Mouse (Mus musculus): ENCODE measurements around the gene Klhl2.

The Klhl2 gene

GRCm38 (mm10) chr8:64849897-64850541 lies at the start of gene Klhl2:
Gene Klhl2, minus strand, starts transcription at chr8:64850017.
- peak; percentile 74 for DNase-seq

- peak; percentile 4 for DNase-seq
Measured at GRCm38 (mm10) chr8:64898710-64899109, 48.9 kb upstream of the Klhl2 start.

- no peak for DNase-seq
Measured at GRCm38 (mm10) chr8:64896731-64897130, 46.9 kb upstream of the Klhl2 start.

GRCm38 (mm10) chr8:64880619-64881200 lies 30.9 kb upstream of the Klhl2 start:
- peak; percentile 39 for DNase-seq

- peak; percentile 10 for DNase-seq
Measured at GRCm38 (mm10) chr8:64877630-64878312, 28.0 kb upstream of the Klhl2 start.

- no peak for DNase-seq
Measured at GRCm38 (mm10) chr8:64871469-64872165, 21.8 kb upstream of the Klhl2 start.

- no peak for DNase-seq
Measured at GRCm38 (mm10) chr8:64870218-64870617, 20.4 kb upstream of the Klhl2 start.

- DNase-seq, result no peak
Measured at GRCm38 (mm10) chr8:64849091-64849896, 523 bp downstream of the Klhl2 start.

- DNase-seq, result no peak
Measured at GRCm38 (mm10) chr8:64848245-64848785, 1.5 kb downstream of the Klhl2 start.

GRCm38 (mm10) chr8:64847650-64848049 lies 2.2 kb downstream of the Klhl2 start:
- DNase-seq, result no peak

- no peak for DNase-seq
Measured at GRCm38 (mm10) chr8:64847241-64847640, 2.6 kb downstream of the Klhl2 start.

GRCm38 (mm10) chr8:64845314-64845713 lies 4.5 kb downstream of the Klhl2 start:
- no peak for DNase-seq

- no peak for DNase-seq
Measured at GRCm38 (mm10) chr8:64844043-64844481, 5.8 kb downstream of the Klhl2 start.

- DNase-seq, result no peak
Measured at GRCm38 (mm10) chr8:64843168-64843567, 6.6 kb downstream of the Klhl2 start.

GRCm38 (mm10) chr8:64841747-64842406 lies 7.9 kb downstream of the Klhl2 start:
- DNase-seq, result peak; percentile 26

- no peak for DNase-seq
Measured at GRCm38 (mm10) chr8:64839628-64840027, 10.2 kb downstream of the Klhl2 start.

- DNase-seq, result no peak
Measured at GRCm38 (mm10) chr8:64835475-64836122, 14.2 kb downstream of the Klhl2 start.

GRCm38 (mm10) chr8:64834071-64834877 lies 15.5 kb downstream of the Klhl2 start:
- DNase-seq, result no peak

- DNase-seq, result no peak
Measured at GRCm38 (mm10) chr8:64832581-64833135, 17.2 kb downstream of the Klhl2 start.

- DNase-seq, result no peak
Measured at GRCm38 (mm10) chr8:64831656-64832055, 18.2 kb downstream of the Klhl2 start.
